Mouse (Mus musculus): ENCODE measurements around the gene Rfx5. TPM values are rescaled to one million over a fixed set of nuclear protein-coding genes. Genes with fewer than 3 reads are reported as not detected.
A peak's percentile ranks its signal among the peaks of the same experiment; 100 is the strongest.
"Not testable (repeated sequence)": the region's sequence is repeated elsewhere in the genome, so short reads cannot be mapped to it uniquely, and the experiment has no call there.

Rfx5 gene
- total RNA-seq, 2 experiments from 2014 or later: 5.4 to 8.8 TPM

DNA sequence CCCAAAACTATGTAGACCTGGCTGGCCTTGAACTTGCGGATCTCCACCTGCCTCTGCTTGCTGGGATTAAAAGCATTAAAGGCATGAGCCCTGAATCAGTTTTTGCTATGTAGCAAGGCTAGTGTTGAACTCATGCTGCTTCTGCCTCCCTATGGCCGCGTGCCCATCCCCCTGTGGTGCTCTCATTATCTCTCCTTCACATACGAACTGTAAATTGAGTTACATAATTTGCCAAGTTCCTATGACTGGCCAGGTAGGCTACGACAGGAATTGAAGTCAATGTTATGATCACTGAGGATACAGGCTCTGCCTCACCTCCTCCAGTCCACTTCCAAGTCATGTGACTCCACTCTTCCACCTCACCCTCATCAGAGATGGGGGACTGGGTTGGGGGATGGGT is 17.7 kb upstream of the Rfx5 start:
- not testable (repeated sequence) for DNase-seq

- not testable (repeated sequence) for DNase-seq
Measured at GRCm38 (mm10) chr3:94937194-94937593, 16.7 kb upstream of the Rfx5 start.

DNA sequence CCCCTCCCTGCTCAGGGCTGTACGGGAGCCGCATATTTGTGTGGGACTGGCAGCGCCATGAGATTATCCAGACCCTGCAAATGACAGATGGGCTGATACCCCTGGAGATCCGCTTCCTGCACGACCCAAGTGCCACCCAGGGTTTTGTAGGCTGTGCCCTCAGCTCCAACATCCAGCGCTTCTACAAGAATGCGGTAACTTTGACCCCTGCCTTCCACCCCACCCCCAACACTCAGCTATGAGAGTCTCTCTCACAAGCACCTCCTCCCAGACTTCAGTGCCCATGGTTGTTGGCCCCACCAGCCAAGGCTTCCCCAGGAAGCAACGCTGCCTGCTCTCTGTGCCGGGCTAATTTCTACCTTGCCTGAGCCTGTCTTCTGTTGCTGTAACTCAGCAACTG is 13.8 kb upstream of the Rfx5 start:
- DNase-seq: not testable (repeated sequence)

DNA sequence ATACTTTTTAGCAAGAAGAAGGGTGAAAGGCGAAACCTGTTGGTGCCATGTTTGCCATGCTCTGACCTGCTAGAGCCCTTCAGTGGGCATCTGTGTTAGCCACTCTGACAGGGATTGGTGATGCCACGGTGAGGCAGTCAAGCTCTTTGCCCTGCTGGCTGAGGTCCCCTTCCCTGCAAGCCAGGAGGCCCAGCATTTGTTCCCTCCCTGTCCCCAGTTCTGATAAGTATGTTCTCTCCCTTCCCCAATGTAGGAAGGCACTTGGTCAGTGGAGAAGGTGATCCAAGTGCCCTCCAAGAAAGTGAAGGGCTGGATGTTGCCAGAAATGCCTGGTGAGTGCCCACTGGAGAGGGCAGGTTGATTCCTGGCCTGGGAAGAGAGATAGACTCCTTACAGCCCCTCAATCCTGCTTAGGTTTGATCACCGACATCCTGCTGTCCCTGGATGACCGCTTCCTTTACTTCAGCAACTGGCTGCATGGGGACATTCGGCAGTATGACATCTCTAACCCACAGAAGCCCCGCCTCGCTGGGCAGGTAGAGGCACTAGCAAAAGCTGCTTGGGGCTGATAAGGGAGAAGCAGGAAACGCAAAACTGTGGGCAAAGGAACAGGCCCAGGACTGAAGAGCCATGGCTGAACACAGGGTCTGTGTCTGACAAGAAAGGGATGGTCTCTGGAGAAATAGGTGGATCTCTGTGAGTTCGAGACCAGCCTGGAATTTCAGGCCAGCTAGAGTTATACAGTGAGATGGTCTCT is 11.5 kb upstream of the Rfx5 start:
- not testable (repeated sequence) for DNase-seq

- DNase-seq: not testable (repeated sequence)
Measured at GRCm38 (mm10) chr3:94943706-94944105, 10.2 kb upstream of the Rfx5 start.

DNA sequence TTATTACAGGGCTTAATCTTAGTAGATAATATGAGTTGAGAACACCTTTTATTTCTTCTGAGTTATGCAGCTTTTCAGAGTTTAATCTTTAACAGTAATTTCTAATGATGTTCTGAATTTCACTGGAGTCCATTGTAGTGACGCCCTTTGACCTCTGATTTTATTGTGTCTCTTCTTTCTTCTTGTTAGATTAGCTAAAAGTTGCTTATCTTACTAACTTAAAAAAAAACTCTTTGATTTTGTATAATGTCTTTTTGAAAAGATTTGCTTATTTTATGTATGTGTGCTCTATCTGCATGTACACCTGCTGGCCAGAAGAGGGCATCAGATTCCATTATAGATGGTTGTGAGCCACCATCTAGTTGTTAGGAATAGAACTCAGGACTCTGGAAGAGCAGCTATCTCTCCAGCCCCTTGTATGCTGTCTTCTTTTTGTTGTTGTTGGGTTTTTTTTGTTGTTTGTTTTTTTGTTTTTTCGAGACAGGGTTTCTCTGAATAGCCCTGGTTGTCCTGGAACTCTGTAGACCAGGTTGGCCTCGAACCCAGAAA is 5.7 kb upstream of the Rfx5 start:
- peak; percentile 45 to 47 for DNase-seq

DNA sequence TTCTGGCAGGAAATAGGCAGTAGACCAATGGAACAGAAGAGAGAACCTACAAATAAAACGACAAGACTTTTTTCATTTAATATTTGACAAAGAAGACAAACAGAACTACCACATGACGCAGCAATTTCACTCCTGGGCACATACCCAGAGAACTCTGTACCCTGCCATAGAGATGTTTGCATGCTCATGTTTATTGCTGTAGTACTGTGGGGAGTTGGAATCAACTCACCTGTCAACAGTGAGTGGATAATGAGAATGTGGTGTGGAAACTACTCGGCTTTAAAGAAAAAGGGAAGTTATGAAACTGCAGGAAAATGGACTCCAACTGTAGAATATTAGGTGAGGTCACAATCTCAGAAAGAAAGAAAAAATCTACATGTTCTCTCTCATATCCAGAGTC is 4.2 kb upstream of the Rfx5 start:
- no peak for DNase-seq

GRCm38 (mm10) chr3:94952806-94953205 is 1.1 kb upstream of the Rfx5 start:
- DNase-seq: peak in 1 of 2 experiments; percentile 29

DNA sequence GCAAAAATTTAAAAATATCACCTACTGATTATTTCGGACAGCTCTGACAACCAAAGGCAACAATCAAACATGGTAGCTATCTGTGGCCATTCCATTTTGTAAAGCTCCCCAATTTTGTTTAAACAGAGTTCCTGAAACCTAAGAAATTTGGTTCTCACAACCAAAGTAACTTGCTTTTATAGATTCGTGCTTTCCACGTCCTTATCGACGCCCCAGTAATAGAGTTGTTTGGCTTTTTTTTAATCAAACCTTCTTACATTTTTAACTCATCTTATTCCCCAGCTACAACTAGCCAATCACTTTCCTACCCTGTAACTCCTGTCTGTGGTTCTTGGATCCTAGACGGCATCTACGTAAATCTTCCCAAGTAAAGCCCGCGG is 501 bp upstream of the Rfx5 start:
- no peak for DNase-seq

DNA sequence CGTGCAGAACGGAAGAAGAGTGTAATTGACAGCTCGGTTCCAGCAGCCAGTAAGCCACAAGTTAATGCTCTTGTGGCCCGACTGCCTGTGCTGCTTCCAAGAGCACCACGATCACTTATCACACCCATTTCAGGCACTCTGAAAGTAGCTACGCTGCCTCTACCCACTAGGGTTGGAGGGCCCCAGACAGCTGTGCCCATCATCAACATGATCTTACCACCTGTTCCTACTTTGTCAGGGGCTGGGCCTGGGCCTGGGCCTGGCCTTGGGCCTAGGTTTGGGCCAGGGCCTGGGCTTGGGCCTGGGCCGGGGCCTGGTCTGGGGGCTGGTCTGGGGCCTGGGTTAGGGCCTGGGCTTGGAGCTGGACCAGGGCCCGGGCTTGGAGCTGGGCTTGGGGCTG is 4.4 kb downstream of the Rfx5 start:
- no peak for DNase-seq

GRCm38 (mm10) chr3:94959871-94960270 is 6.0 kb downstream of the Rfx5 start:
- peak in 1 of 2 experiments; percentile 31 for DNase-seq

DNA sequence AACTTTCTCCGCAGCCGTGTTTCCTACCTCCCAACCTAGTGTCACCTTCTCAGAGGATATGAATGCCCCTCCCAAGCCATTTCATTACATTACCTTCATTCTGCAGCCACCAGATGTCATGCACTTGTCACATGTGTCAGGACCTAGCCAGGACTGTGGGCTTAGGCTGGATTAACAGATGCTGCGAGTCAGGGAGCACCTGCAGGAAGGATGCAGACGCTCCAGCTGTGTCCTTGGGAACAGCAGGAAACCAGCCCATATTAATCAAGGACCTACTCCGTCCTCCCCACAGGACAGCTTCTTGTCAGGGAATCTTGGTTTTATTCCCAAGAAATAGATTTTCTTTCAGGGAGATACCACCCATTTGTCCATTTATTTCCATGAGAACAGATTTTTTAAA is 6.4 kb downstream of the Rfx5 start:
- no peak for DNase-seq

GRCm38 (mm10) chr3:94964989-94965388 is 11.1 kb downstream of the Rfx5 start:
- no peak for DNase-seq

- no peak for DNase-seq
Measured at GRCm38 (mm10) chr3:94965878-94966277, 12.0 kb downstream of the Rfx5 start.

GRCm38 (mm10) chr3:94972552-94972951 is 18.7 kb downstream of the Rfx5 start:
- no peak for DNase-seq

- DNase-seq: no peak
Measured at GRCm38 (mm10) chr3:94973620-94974019, 19.7 kb downstream of the Rfx5 start.

GRCm38 (mm10) chr3:94974026-94974527 is 20.2 kb downstream of the Rfx5 start:
- DNase-seq: no peak

DNA sequence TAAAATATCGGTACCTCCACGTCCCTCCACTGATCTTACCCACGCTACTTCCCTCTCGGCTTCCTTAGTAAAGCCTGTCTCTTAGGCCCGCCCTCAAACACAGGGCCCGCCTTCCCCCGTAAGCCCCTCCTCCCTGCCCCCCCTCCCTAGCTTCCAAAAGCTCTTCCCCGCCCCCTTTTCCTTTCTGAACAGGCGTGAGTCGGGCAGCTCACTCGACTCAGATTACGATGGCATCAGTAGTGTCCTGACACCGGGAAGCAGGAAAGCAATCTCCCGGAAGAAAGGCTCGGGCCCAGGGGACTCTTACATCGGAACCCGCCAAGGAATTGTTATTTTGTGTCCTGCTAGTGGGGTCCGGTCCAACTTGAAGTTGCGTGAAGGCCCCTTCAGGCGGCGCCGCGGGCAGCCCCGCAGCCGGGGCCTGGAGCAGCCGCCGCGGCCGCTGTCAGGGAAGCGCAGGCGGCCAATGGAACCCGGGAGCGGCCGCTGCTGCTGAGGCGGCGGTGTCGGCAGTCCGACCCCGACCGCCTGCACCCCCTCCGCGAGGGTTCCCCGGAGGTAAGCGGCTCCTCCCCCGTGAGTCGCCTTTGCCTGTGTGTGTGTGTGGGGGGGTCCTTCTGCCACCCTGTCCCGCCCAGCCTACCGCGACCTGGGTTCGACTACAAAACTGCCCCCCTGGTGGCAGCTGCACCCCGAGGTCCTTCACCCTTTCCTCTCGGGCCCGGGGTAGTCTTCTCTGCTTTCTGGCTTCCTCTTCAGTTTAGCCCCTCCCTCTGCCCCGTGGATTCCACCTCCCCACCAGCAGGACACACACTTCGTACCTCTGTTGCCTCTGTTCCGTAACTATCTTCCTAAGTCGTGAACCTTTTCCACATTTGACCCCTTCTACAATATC is 20.9 kb downstream of the Rfx5 start, which contains the start of gene Pi4kb:
Gene Pi4kb, plus strand, starts transcription at position 204 of the 895 bp plus-strand sequence.
- DNase-seq: peak; percentile 92 to 96

DNA sequence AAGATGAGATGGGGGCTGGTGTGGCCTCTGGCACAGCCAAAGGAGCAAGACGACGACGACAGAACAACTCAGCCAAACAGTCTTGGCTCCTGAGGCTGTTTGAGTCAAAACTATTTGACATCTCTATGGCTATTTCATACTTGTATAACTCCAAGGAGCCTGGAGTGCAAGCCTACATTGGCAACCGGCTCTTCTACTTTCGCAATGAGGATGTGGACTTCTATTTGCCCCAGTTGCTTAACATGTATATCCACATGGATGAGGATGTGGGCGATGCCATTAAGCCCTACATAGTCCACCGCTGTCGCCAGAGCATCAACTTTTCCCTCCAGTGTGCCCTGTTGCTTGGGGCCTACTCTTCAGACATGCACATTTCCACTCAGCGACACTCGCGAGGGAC is 30.4 kb downstream of the Rfx5 start:
- DNase-seq: peak in 1 of 2 experiments; percentile 31

DNA sequence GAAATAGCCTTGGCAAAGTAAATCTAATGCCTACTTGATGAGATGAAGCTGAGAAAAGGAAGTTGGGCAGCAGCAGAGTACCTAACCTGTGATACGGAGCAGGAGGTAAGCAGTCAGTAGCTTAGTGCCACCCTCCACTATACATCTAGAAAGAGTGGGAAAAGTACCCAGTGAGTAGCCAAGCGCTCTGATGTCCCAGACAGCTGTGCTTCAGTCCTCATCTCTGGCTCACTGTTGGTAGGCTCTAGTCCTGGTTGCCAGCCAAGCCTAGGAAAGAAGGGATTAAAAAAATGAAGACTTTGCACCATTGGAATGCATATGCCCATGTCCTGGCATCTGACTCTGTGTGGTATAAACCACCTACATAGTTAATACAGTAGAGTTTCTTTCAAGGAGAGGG is 31.6 kb downstream of the Rfx5 start:
- DNase-seq: no peak

- DNase-seq: peak; percentile 88 to 94
Measured at GRCm38 (mm10) chr3:94987578-94987977, 33.7 kb downstream of the Rfx5 start.

GRCm38 (mm10) chr3:94989159-94989761 is 35.4 kb downstream of the Rfx5 start:
- peak; percentile 29 to 43 for DNase-seq
